Mouse (Mus musculus): ENCODE measurements around the gene Usp34.

GRCm38 (mm10) chr11:23261490-23261889 is 45.2 kb upstream of the Usp34 start:
- TF ChIP-seq CTCF (IDR thresholded peaks at IDR 0.05; ENCODE audit: extremely low read depth, insufficient read depth, low read length) (no peak), POLR2A (IDR thresholded peaks at IDR 0.05; ENCODE audit: extremely low read depth, insufficient read depth, low read length) (no peak)
